Comparison of ENCODE assay signal across 8 mouse cellular contexts in genomic region chr8:57791309-57791721, GRCm38 (mm10).
DNase-seq lines count a peak whose midpoint lies in the region; ATAC-seq and TF ChIP-seq lines count a peak whose summit lies in the region.
"Had no signal": no experiment of that assay in that cellular context is flagged by ENCODE, and none has a peak within 500 bp of the region (broad histone marks: within the 10 kb centered on the region; RNA-seq: fewer than 3 reads in every experiment).

No protein-coding gene starts in this region.

- H3K36me3 ChIP-seq in limb, embryonic 12.5 days = no peaks in the 10 kb centered on the region
- H3K36me3 ChIP-seq in limb, embryonic 10.5 days = no peaks in the 10 kb centered on the region
- no peaks in the 10 kb centered on the region for H3K36me3 ChIP-seq in G1E (replicated peaks)
- H3K36me3 ChIP-seq in hindbrain, embryonic 12.5 days = no peaks in the 10 kb centered on the region

- no peak overlapping the region for H3K4me3 ChIP-seq in limb, embryonic 12.5 days (replicated peaks)
- no peak overlapping the region for H3K4me3 ChIP-seq in limb, embryonic 10.5 days
- H3K4me3 ChIP-seq in G1E (ENCODE audit: low read depth, low read length) = no peak overlapping the region
- H3K4me3 ChIP-seq in hindbrain, embryonic 12.5 days = no peak overlapping the region
- H3K4me3 ChIP-seq: megakaryocyte, embryonic 14.5 days had no signal

- 0 out of 2 replicates have a peak, but pooled peaks have one; percentile 15 for ATAC-seq in limb, embryonic 12.5 days (ENCODE audit: insufficient number of reproducible peaks, insufficient read depth, low FRiP score, low TSS enrichment, low read depth)
- no peak for ATAC-seq in G1E (ENCODE audit: extremely low read depth, insufficient number of reproducible peaks, low FRiP score, poor library complexity, severe bottlenecking)
- peak; percentile 37; the same call in 1 of the 2 replicates for ATAC-seq in hindbrain, embryonic 12.5 days (ENCODE audit: low FRiP score)

- DNase-seq in limb, embryonic 10.5 days (ENCODE audit: low spot score) = no peak
- DNase-seq in G1E (ENCODE audit: low spot score) = peak; percentile 15
- DNase-seq in c-Kit-positive CD71-negative TER-119-negative erythroid progenitor cells, embryonic 14.5 days (ENCODE audit: low read depth) = peak; percentile 9
- DNase-seq in lung, postnatal 10 days = peak; percentile 27
- DNase-seq in gastrocnemius, postnatal 4 days (ENCODE audit: low spot score in 2 of 2) = no peak

- no peak overlapping the region for H3K9ac ChIP-seq in limb, embryonic 12.5 days (replicated peaks)
- no peak overlapping the region for H3K9ac ChIP-seq in hindbrain, embryonic 12.5 days

- H3K27ac ChIP-seq in limb, embryonic 12.5 days = no peak overlapping the region
- no peak overlapping the region for H3K27ac ChIP-seq in limb, embryonic 10.5 days
- no peak overlapping the region for H3K27ac ChIP-seq in hindbrain, embryonic 12.5 days

- H3K4me2 ChIP-seq in limb, embryonic 12.5 days = no peak overlapping the region
- no peak overlapping the region for H3K4me2 ChIP-seq in hindbrain, embryonic 12.5 days (replicated peaks)

- 0 out of 2 replicates have a peak, but pooled peaks cover 4% of the 10 kb centered on the region for H3K27me3 ChIP-seq in limb, embryonic 12.5 days
- H3K27me3 ChIP-seq in limb, embryonic 10.5 days (ENCODE audit: low read depth, poor library complexity, severe bottlenecking) = no peaks in the 10 kb centered on the region
- peaks cover 17% of the 10 kb centered on the region for H3K27me3 ChIP-seq in G1E (ENCODE audit: insufficient read depth, low read length)
- H3K27me3 ChIP-seq in hindbrain, embryonic 12.5 days = no peaks in the 10 kb centered on the region

- H3K9me3 ChIP-seq in limb, embryonic 12.5 days = no peaks in the 10 kb centered on the region
- no peaks in the 10 kb centered on the region for H3K9me3 ChIP-seq in limb, embryonic 10.5 days (replicated peaks)
- H3K9me3 ChIP-seq in G1E (replicated peaks) = no peaks in the 10 kb centered on the region
- no peaks in the 10 kb centered on the region for H3K9me3 ChIP-seq in hindbrain, embryonic 12.5 days (replicated peaks)
- H3K9me3 ChIP-seq: megakaryocyte, embryonic 14.5 days had no signal

- 34% methylated on average over 5 of the region's 5 CpGs for WGBS in limb, embryonic 12.5 days
- 37% methylated on average over 5 of the region's 5 CpGs for WGBS in limb, embryonic 10.5 days
- WGBS in hindbrain, embryonic 12.5 days = 41% methylated on average over 5 of the region's 5 CpGs

- 0 out of 2 replicates have a peak, but pooled peaks cover 9% of the 10 kb centered on the region for H3K4me1 ChIP-seq in limb, embryonic 12.5 days (replicated peaks)
- H3K4me1 ChIP-seq in limb, embryonic 10.5 days = no peaks in the 10 kb centered on the region
- no peaks in the 10 kb centered on the region; the same call in 1 of the 2 replicates for H3K4me1 ChIP-seq in G1E (ENCODE audit: insufficient read depth, low read depth, low read length)
- H3K4me1 ChIP-seq in hindbrain, embryonic 12.5 days = 0 out of 2 replicates have a peak, but pooled peaks cover 3% of the 10 kb centered on the region

- no peak for TF ChIP-seq CTCF in G1E (IDR thresholded peaks at IDR 0.05; ENCODE audit: low read depth, low read length)

Comparison
In these comparisons a context has a peak if more than half of its experiments do, and no peak if none do; other contexts are left out.
1. DNase-seq: peak in G1E (single experiment), c-Kit-positive CD71-negative TER-119-negative erythroid progenitor cells, embryonic 14.5 days (single experiment) and lung, postnatal 10 days (single experiment); none in limb, embryonic 10.5 days (single experiment) and gastrocnemius, postnatal 4 days (0 of 2).